Mouse (Mus musculus) G1E (cell line): Measurements from ENCODE around the gene Gm10024.

Experiments used
- CTCF ChIP-seq: IDR thresholded peaks from 2 replicates; pipeline ENCODE4 v1.5.1; 2012; ENCODE audit warnings: low read depth, low read length, inconsistent platforms, mixed read lengths
- GATA1 ChIP-seq: IDR thresholded peaks from 2 replicates; pipeline ENCODE4 v1.6.1; 2012; ENCODE audit warnings: borderline replicate concordance, low read length, inconsistent platforms, mixed read lengths
- TAL1 ChIP-seq: conservative IDR thresholded peaks from 2 replicates; pipeline ENCODE4 v1.6.1; 2012; ENCODE audit warnings: low read depth, low read length, inconsistent platforms, mixed read lengths

DNA sequence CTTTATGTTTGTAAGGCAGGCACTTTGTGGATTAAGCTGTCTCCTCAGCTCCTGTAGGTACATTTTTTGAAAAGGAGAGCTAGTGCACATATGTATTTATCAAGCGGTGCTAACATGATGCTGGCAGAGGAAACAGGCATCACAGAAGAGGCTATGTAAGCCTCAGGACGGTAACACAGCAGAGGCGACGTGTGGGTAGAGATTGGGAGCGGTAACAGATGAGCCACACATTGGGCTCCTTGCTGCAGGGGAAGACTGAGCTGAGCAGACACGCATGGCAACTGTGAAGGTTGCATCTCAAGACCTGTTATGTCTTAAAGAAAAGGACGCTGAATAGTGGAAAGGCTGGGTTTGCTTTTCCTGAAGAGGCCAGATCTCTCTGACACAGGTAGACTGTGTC, 28.3 kb upstream of the Gm10024 start:
- no peak for TF ChIP-seq CTCF
- no peak for TF ChIP-seq TAL1
- no peak for TF ChIP-seq GATA1
